Mouse (Mus musculus) CH12.LX (cell line): ENCODE measurements around the gene Asic1. TPM values are rescaled to one million over a fixed set of nuclear protein-coding genes. Genes with fewer than 3 reads are reported as not detected.

Source experiments
- DNase-seq: peaks from one replicate; pipeline ENCODE4 v3.0.0-alpha.2; 2013; ENCODE audit errors: extremely low read depth
- H3K27ac ChIP-seq: 2 replicates; pipeline ENCODE4 v1.5.1; 2012; ENCODE audit warnings: low read depth, mild to moderate bottlenecking, control low read depth, moderate library complexity; ENCODE audit not compliant: insufficient read depth
- H3K27me3 ChIP-seq: replicated peaks from 2 replicates; pipeline ENCODE3; 2012; ENCODE audit warnings: inconsistent platforms
- H3K36me3 ChIP-seq, 2 experiments: replicated peaks in 1 of 2; 2 replicates each; pipeline versions ENCODE3 to v1.6.1; 2012; ENCODE audit warnings: inconsistent platforms in 1 of 2, low read length in 1 of 2, mild to moderate bottlenecking in 1 of 2, mixed read lengths in 1 of 2, moderate library complexity in 1 of 2; ENCODE audit not compliant: control insufficient read depth in 1 of 2, insufficient read depth in 1 of 2
- H3K4me1 ChIP-seq, 2 experiments: 2 replicates each; pipeline ENCODE4 v1.6.1; 2012; ENCODE audit warnings: inconsistent platforms in 1 of 2, moderate library complexity in 1 of 2; ENCODE audit not compliant: insufficient read depth in 2 of 2, control insufficient read depth in 1 of 2
- H3K4me2 ChIP-seq: 2 replicates; pipeline ENCODE4 v1.6.1; 2012; ENCODE audit warnings: low read depth, mild to moderate bottlenecking, control low read depth; ENCODE audit not compliant: poor library complexity, insufficient read depth, severe bottlenecking
- H3K4me3 ChIP-seq, 3 experiments: fragments of 150-350 bp in 1 of 3; sonication (generic) in 1 of 3; replicated peaks in 1 of 3; 2 replicates each; pipeline versions ENCODE3 to v1.5.1; 2011 to 2012; ENCODE audit warnings: low read depth in 2 of 3, low read length in 2 of 3, mild to moderate bottlenecking in 2 of 3, moderate library complexity in 2 of 3, control low read depth in 1 of 3, improper control_type of control experiment in 1 of 3, inconsistent platforms in 1 of 3, mixed read lengths in 1 of 3; ENCODE audit not compliant: poor library complexity in 1 of 3
- H3K79me2 ChIP-seq: replicated peaks from 2 replicates; pipeline ENCODE4 v1.6.1; 2012; ENCODE audit warnings: mild to moderate bottlenecking, moderate library complexity; ENCODE audit not compliant: control insufficient read depth, poor library complexity, insufficient read depth, severe bottlenecking; ENCODE audit errors: extremely low read depth
- H3K9ac ChIP-seq: 2 replicates; pipeline ENCODE4 v1.6.1; 2012; ENCODE audit warnings: low read depth, mild to moderate bottlenecking, control low read depth, moderate library complexity; ENCODE audit not compliant: insufficient read depth
- H3K9me3 ChIP-seq: replicated peaks from 2 replicates; pipeline ENCODE3; 2012; ENCODE audit warnings: low read length, inconsistent platforms, mixed read lengths
- CHD1 ChIP-seq: IDR thresholded peaks from 2 replicates; pipeline ENCODE4 v1.6.1; 2012; ENCODE audit warnings: low read depth, low read length, improper control_type of control experiment, inconsistent platforms
- CHD2 ChIP-seq: IDR thresholded peaks from 2 replicates; pipeline ENCODE4 v1.6.1; 2011; ENCODE audit warnings: low read length, improper control_type of control experiment
- CTCF ChIP-seq, 2 experiments: IDR thresholded peaks in 1 of 2; conservative IDR thresholded peaks in 1 of 2; 2 replicates each; pipeline ENCODE4 v1.5.1; 2011 to 2012; ENCODE audit warnings: low read depth in 2 of 2, low read length in 2 of 2, improper control_type of control experiment in 1 of 2, inconsistent platforms in 1 of 2, mild to moderate bottlenecking in 1 of 2, moderate library complexity in 1 of 2
- GABPA ChIP-seq: IDR thresholded peaks from 2 replicates; pipeline ENCODE4 v1.6.1; 2012; ENCODE audit warnings: low read depth, low read length, improper control_type of control experiment, inconsistent platforms; ENCODE audit not compliant: insufficient replicate concordance
- HCFC1 ChIP-seq: IDR thresholded peaks from 2 replicates; pipeline ENCODE4 v1.6.1; 2012; ENCODE audit warnings: low read depth, mild to moderate bottlenecking, inconsistent platforms, low read length, improper control_type of control experiment
- IRF4 ChIP-seq: IDR thresholded peaks from 2 replicates; pipeline ENCODE4 v1.6.1; 2014; ENCODE audit warnings: low read depth, mild to moderate bottlenecking, inconsistent platforms, low read length, improper control_type of control experiment
- JUN ChIP-seq: IDR thresholded peaks from 2 replicates; pipeline ENCODE4 v1.6.1; 2011; ENCODE audit warnings: low read depth, mild to moderate bottlenecking, low read length, improper control_type of control experiment, moderate library complexity; ENCODE audit not compliant: insufficient read depth
- JUND ChIP-seq: conservative IDR thresholded peaks from 2 replicates; pipeline ENCODE4 v1.6.1; 2011; ENCODE audit warnings: low read depth, low read length, improper control_type of control experiment
- KAT2A ChIP-seq: IDR thresholded peaks from 2 replicates; pipeline ENCODE4 v1.6.1; 2012; ENCODE audit warnings: low read length, improper control_type of control experiment, inconsistent platforms; ENCODE audit not compliant: insufficient replicate concordance
- MAX ChIP-seq: IDR thresholded peaks from 2 replicates; pipeline ENCODE4 v1.6.1; 2011; ENCODE audit warnings: low read length, improper control_type of control experiment
- MAZ ChIP-seq: IDR thresholded peaks from 2 replicates; pipeline ENCODE4 v1.6.1; 2012; ENCODE audit warnings: low read depth, mild to moderate bottlenecking, inconsistent platforms, low read length, improper control_type of control experiment, moderate library complexity
- MEF2A ChIP-seq: IDR thresholded peaks from 2 replicates; pipeline ENCODE4 v1.6.1; 2014; ENCODE audit warnings: low read depth, mild to moderate bottlenecking, inconsistent platforms, low read length, improper control_type of control experiment, borderline replicate concordance
- NELFE ChIP-seq: IDR thresholded peaks from 2 replicates; pipeline ENCODE4 v1.6.1; 2011; ENCODE audit warnings: low read depth, low read length, improper control_type of control experiment
- POLR2AphosphoS2 ChIP-seq: IDR thresholded peaks from 2 replicates; pipeline ENCODE4 v1.6.1; 2011; ENCODE audit warnings: low read depth, low read length, improper control_type of control experiment
- SIN3A ChIP-seq: IDR thresholded peaks from 2 replicates; pipeline ENCODE4 v1.6.1; 2012; ENCODE audit warnings: low read length, improper control_type of control experiment, inconsistent platforms
- SMC3 ChIP-seq: IDR thresholded peaks from 2 replicates; pipeline ENCODE4 v1.6.1; 2011; ENCODE audit warnings: low read depth, low read length, improper control_type of control experiment
- TCF12 ChIP-seq: IDR thresholded peaks from 2 replicates; pipeline ENCODE4 v1.6.1; 2014; ENCODE audit warnings: low read depth, mild to moderate bottlenecking, inconsistent platforms, low read length, improper control_type of control experiment
- ZC3H11A ChIP-seq: IDR thresholded peaks from 2 replicates; pipeline ENCODE4 v1.6.1; 2012; ENCODE audit warnings: low read depth, mild to moderate bottlenecking, inconsistent platforms, low read length, improper control_type of control experiment
- ZNF384 ChIP-seq: IDR thresholded peaks from 2 replicates; pipeline ENCODE4 v1.6.1; 2012; ENCODE audit warnings: low read depth, low read length, improper control_type of control experiment, inconsistent platforms
- dilution Hi-C: fragments of 300-500 bp; cut with MboI; formaldehyde crosslinking; loops from 2 replicates; pipeline ENCODE4 v1.14.3; 2020; ENCODE audit warnings: low sequenced_read_pairs; ENCODE audit not compliant: extremely low pct_unique_long_range_greater_than_20kb, extremely low pct_ligation_motif_present
- in situ Hi-C: fragments of 300-500 bp; cut with MboI; formaldehyde crosslinking; loops from 3 replicates; pipeline ENCODE4 v1.14.3; 2019; ENCODE audit warnings: low sequenced_read_pairs, low pct_ligation_motif_present, low pct_unique_long_range_greater_than_20kb, mixed read lengths
- polyA plus RNA-seq: library from polyadenylated mRNA; unstranded; fragments of >175 nt; gene quantifications from 2 replicates; pipeline ENCODE4 v1.2.1, GENCODE M21; 2012; ENCODE audit warnings: low read depth; ENCODE audit not compliant: insufficient read length
- total RNA-seq, 2 experiments: library from RNA; depleted of rRNA; stranded (reverse); fragments of 300-350 nt in 1 of 2; fragments of >200 nt in 1 of 2; gene quantifications; 2 replicates each; pipeline ENCODE4 v1.2.3; 2012 to 2014

Asic1 gene
- total and polyA plus RNA-seq, 3 experiments = 0.47 to 0.94 TPM; not detected in 1

GRCm38 (mm10) chr15:99677089-99677488, 6.9 kb downstream of the Asic1 start:
- no peak for DNase-seq
- in situ Hi-C loops (no loop called here), dilution Hi-C loops (no loop called here)
- H3K27me3 ChIP-seq = peaks cover 77% of the 10 kb centered on the region
- no peaks in the 10 kb centered on the region for H3K79me2 ChIP-seq
- TF ChIP-seq CHD2 (no peak), MAZ (no peak), HCFC1 (no peak), JUN (no peak), POLR2AphosphoS2 (no peak), ZNF384 (no peak), SIN3A (no peak), ZC3H11A (no peak), KAT2A (no peak), GABPA (no peak), CHD1 (no peak), MAX (no peak), IRF4 (no peak)
- H3K4me3 ChIP-seq = no peak overlapping the region
- no peaks in the 10 kb centered on the region for H3K9me3 ChIP-seq
- no peak overlapping the region for H3K9ac ChIP-seq
- 0 out of 4 replicates have a peak, but pooled peaks cover 0 to under 1% of the 10 kb centered on the region in 2 experiments for H3K4me1 ChIP-seq
- H3K4me2 ChIP-seq = no peak overlapping the region
- no peaks in the 10 kb centered on the region for H3K36me3 ChIP-seq
- H3K27ac ChIP-seq = no peak overlapping the region

- H3K36me3 ChIP-seq = no peaks in the 10 kb centered on the region
- no peaks in the 10 kb centered on the region for H3K79me2 ChIP-seq
- DNase-seq = peak; percentile 53
- peak; percentile 50 to 69; a peak in 3 of 4 replicates for TF ChIP-seq CTCF (conservative IDR thresholded peaks at IDR 0.05 in 1 of 2, IDR thresholded peaks at IDR 0.05 in 1 of 2; ENCODE audit: low read depth in 2 of 2, low read length in 2 of 2)
- no peak for TF ChIP-seq IRF4
- TF ChIP-seq MEF2A = no peak
- peak; percentile 28; the same call in 1 of the 2 replicates for TF ChIP-seq SMC3
- TF ChIP-seq JUND = no peak
- TF ChIP-seq JUN = no peak
- TF ChIP-seq TCF12 = no peak
- TF ChIP-seq NELFE = no peak
- TF ChIP-seq, all 38 proteins: peak for 2
- Histone ChIP-seq H3K9ac (no peak overlapping the region), H3K27me3 (peaks cover 73% of the 10 kb centered on the region), H3K4me3 (no peak overlapping the region), H3K9me3 (peaks cover 3% of the 10 kb centered on the region), H3K27ac (no peak overlapping the region), H3K4me2 (no peak overlapping the region), H3K4me1 (no peaks in the 10 kb centered on the region)
- dilution Hi-C loops = no loop called here
- in situ Hi-C loops = no loop called here
These were observed 8.1 kb downstream of the Asic1 start for GRCm38 (mm10) chr15:99678063-99678800.
